Mouse (Mus musculus): ENCODE data around the gene Adcy1.

DNA sequence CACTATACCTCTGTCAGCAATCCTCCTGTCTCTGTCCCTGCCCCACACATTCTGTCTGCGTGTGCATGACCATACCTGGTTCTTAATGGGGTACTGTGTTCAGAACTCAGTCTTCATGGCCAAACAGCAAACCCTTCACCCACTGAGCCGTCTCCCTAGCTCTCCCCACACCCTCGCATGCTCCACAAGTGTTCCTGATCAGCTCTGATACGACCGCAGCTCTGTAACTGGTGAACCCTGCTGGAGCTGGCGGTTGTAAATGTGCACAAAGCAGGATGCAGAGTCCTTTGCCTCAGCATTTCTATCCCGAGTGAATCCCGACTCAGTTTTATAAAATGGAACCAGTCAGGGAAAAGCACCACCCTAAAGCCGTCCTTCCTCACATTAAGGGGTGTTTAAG is 140.6 kb downstream of the Adcy1 start:
- TF ChIP-seq EP300 (IDR thresholded peaks at IDR 0.05; ENCODE audit: insufficient read depth, low read depth, low read length) = no peak
- TF ChIP-seq CTCF (IDR thresholded peaks at IDR 0.05) = no peak

All from heart, adult 2 months (tissue).